Mouse (Mus musculus) cerebellum, postnatal 25 days (tissue): ENCODE data around the gene Noxred1.
"Not testable (repeated sequence)": the region's sequence is repeated elsewhere in the genome, so short reads cannot be mapped to it uniquely, and the experiment has no call there.

Experiments
- DNase-seq, 2 experiments: peaks; one replicate each; pipeline ENCODE4 v3.0.0; 2021; ENCODE audit warnings: mixed read lengths in 2 of 2

Noxred1 gene

GRCm38 (mm10) chr12:87238632-87239031 lies at the start of gene Noxred1:
Noxred1 (minus strand) TSS chr12:87238732.
- DNase-seq = no peak

GRCm38 (mm10) chr12:87284726-87285125 lies 46.2 kb upstream of the Noxred1 start:
- no peak for DNase-seq

- DNase-seq = no peak
Observed at GRCm38 (mm10) chr12:87284268-87284667, 45.7 kb upstream of the Noxred1 start.

GRCm38 (mm10) chr12:87283706-87284105 lies 45.2 kb upstream of the Noxred1 start:
- DNase-seq = no peak

- DNase-seq = no peak
Observed at GRCm38 (mm10) chr12:87282743-87283142, 44.2 kb upstream of the Noxred1 start.

DNA sequence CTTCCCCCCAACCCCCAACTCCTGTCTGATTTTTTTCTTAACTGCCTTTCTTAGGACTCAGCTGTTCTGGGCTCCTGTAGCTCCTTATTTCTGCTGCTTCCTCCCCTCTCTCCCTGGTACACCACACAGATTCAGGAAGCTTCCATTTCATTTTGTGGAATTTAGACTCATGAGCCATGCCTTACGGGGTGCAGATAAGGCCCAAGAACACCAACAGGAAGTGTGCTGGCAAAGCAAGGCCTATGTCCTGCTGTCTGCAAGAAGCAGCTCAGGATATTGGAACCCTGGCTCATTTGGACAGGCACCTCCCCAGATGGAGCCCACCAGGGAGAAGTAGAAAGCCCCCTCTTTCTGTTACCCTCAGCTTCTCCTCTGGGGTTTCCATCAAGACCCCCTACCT lies 43.2 kb upstream of the Noxred1 start:
- DNase-seq = no peak

- DNase-seq = no peak
Observed at GRCm38 (mm10) chr12:87279879-87280278, 41.3 kb upstream of the Noxred1 start.

DNA sequence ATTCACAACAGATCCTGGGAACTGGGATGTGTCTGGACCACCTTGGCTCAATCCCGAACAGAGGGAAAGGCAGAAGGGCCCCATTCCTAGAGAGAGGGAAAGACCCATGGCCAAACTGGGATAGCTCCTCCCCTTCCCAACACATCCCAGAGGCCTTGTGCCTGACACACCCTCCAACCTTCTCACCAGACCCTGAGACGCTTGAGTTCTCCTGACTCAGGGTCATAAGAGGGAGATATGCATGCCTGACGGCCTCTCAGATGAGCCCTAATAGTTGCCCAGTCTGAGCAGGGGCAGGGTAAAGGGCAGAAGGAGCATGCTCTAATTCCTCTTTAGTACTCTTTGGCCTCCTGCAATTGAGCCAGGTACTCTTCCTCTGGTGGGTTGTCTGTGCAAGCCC lies 40.8 kb upstream of the Noxred1 start:
- no peak for DNase-seq

GRCm38 (mm10) chr12:87278118-87278730 lies 39.7 kb upstream of the Noxred1 start:
- DNase-seq = no peak

DNA sequence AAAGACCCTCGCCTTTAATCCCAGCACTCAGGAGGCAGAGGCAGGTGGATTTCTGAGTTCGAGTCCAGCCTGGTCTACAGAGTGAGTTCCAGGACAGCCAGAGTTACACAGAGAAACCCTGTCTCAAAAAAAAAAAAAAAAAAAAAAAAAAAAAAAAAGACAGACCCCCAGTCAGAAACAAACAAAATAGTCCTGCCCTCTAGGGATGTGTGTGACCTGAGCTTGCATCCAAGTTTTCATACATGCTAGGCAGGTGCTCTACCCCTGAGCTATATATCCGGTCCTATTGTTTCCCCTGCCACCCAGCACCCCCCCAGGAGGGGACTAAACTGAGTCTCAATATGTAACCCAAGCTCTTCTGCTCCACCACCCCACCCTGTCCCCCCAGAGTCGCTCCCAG lies 38.7 kb upstream of the Noxred1 start:
- DNase-seq = not testable (repeated sequence)

DNA sequence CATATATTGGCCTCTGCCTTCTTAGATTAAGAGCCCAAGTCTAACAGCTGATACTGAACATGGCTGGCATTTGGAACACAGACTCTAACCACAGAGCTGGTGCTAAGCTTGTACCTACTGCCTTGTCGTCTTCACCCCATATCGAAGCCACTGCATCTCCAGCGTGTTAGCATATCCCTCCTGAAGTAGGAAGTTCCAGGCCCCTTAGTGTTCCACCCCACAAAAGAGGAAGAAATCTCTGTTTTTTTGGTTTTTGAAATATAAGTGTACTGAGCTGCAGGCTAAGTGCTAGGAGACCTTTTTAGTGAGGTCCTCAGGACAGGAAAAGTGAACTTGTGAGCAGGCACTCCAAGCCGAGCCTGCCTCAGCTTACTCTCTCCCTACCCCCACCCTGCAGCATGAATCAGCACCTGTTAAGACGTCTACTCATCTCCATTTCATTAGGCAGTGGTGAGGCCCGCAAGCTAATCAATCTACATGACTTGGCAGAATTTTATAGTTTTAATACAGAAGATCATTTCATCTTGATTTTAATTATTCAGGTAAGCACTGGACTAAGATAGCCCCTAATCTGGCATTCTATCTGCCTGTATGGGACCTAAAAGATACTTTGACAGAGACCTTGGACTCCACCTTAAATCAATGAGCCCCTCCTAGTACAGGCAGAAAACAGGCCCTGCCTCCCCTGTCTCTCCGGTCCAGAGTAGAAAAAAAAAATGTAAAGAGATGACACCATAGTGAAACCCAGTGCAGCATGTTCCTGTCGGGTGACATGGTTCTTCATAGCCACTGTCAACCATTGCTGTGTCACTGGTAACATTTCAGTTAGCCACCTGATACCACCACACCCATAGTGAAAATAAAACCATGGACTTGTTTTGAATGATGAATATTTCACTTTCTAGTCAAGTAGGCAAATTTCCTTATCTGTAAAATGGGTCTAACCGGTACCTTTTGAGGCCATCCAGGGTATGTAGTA lies 36.6 kb upstream of the Noxred1 start:
- no peak for DNase-seq

GRCm38 (mm10) chr12:87267682-87268081 lies 29.1 kb upstream of the Noxred1 start:
- peak; percentile 17 to 47 for DNase-seq

DNA sequence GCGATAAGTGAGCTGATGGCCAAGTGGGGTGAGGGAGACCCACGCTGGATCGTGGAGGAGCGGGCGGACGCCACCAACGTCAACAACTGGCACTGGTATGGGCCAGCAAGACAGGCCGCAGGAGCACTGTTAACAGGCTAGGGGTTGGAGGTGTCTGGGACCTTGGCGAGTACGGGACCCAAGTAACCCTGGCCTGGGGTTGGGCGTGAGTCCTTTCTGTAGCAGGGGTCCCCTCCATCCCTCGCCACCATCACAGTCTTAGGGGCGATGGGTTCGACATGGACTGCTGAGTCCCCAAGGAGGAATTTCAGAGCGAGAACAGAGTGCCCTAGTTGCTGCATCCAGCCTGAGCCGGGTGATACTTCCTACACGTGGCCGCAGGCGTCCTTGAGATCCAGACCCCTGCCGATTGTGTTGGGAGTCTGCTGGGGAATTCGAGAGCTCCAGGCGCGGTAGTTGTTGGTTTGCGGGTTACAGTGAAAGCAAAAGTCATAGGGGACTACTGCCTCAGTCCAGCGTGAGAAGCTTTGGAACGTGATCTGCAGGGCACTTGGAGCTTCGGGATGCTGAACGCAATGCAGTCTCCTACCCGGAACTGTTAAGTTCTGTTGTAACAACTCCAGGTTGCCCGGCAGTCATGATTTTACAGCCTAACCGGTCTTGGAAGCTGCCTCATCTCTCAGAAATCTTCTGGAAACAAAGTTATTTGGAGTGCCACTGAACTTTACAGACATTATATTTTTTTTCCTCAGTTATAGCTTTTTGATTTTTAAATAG lies 28.5 kb upstream of the Noxred1 start:
- no peak for DNase-seq

DNA sequence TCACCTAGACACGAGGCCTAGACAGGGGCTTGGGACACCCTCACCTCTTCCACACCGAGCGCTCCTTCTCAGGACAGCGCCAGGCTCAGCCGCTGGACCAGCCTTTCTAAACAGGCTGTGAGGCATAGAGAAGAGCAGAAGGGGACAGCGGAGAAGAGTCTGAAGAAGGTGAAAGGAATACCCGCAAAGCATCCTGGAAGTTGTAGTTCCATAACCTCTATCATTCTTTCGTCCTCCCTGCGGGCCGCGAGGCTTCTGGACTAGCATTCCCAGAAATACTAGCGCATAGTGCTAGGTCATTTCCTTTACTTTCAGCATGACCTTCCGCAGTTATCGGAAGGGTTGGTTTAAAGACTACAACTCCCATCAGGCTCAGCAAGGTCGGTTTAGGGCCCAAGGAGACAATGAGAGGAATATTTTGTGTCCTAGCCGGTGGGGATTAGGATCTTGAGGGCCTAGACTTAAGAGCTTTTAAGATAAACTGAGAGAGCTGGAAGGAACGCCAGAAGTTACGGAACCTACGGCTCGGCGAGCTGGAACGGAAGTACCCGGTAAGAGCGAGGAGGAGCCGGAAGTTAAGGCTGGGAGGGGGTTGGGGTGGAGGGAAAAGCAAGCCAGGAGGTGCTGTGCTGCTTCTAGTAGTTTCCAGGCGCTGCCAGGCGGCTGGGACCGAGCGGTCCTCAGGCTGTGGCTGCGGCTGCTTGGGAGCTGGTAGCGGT lies 27.7 kb upstream of the Noxred1 start, which contains the start of the genes Vipas39 and Ahsa1:
TSS of gene Vipas39 (minus strand) at position 149 of the 719 bp plus-strand sequence.
TSS of gene Ahsa1 (plus strand) at position 372 of the 719 bp plus-strand sequence.
- DNase-seq = peak; percentile 88 to 91

DNA sequence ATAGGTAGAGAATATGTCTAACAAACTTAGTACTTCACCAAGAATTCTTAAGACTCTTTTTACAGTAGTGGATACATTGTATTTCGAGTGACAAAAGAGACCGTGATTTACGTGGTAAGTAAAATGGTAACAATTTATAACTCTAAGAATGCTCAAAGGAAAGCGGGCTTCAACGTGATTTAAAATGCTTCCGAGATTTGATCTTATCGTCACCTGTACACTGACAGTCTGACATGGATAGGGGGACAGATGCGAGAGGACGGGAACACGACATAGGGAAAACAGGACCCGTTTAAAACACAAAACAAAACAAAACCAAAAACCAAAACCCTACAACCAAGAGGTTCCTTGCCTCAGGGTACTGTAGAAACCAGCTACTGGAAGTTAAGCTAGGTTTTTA lies 26.9 kb upstream of the Noxred1 start:
- no peak for DNase-seq

DNA sequence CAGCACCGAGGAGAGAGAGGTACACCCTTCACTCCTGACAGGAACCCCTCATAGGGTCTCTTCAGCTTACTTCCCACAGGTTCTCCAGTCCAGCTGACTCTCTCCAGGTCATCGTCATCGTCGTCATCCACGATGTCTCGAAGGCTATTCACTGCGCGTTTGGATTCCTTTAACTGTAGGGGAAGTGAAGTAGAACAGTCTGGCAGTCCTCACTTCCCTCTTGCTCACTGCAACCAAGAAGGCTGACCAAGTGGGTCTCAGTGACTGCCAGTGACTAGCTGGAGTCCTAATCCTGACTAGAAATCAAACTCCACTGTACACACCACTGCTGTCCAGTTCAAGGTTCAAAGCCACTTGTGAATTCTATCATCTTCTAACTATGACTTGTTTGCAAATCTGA lies 22.0 kb upstream of the Noxred1 start:
- no peak for DNase-seq

GRCm38 (mm10) chr12:87256629-87257028 lies 18.1 kb upstream of the Noxred1 start:
- DNase-seq = no peak

GRCm38 (mm10) chr12:87253878-87254277 lies 15.3 kb upstream of the Noxred1 start:
- no peak for DNase-seq

DNA sequence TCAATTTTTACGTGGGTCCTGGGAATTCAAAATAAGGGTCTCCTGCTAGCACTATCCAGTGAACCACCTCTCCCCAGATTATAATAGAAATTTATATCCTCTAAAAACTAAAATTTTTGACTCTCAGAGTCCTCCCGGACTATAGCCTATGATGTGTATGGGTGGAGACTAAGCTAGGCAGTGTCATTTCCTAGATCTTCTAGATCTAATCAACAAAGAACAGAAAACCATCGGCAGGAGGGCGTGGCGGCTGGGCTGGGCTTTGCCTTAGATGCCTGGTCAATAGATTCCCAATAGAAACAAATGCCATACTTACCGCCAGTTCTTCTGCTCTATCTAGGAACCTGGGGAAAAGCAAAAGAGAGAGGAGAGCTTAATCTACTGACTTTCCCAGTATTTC lies 11.6 kb upstream of the Noxred1 start:
- DNase-seq = no peak

- no peak for DNase-seq
Observed at GRCm38 (mm10) chr12:87236882-87237483, 1.5 kb downstream of the Noxred1 start.

DNA sequence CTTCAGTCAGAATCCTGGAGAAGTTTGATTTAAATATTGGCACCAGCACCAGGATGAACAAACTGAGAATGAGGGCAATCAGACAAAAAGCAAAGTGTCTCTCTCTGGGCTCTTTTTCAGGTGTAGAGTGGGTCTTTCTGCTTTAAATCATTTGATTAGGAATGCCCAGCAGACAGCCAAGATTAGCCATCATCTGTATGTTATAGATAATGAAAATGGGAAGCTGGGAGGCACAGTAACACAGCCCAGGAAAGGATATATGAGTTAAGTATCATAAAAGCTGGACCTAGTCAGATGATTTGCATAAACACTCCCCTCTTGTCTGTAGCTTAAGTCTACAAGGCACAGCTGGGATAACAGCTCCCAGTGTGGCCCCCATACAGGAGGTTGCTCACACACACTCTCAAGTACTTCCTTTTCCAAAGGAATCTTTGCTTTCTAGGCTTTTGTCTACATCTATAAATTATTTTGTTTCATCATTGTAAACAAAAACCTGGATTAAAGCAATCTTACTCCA lies 8.1 kb downstream of the Noxred1 start:
- DNase-seq = no peak

DNA sequence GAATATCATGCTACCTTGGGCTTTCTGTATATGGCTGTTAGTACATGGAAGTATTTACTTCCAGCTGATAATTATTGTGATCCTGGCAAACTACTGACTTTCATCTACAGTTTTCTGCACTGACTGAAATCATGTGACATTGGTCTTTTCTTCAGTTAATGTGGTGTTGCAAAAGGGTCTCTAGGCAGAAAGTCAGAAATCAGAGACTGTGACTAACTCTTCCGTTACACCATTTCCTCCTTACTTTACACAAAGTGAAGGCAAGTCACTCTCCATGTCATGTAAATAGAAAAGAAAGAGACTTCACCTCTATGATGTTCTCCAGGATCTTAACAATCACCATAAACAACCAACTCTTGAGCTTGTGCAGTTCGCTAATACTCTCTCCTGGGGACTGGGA lies 8.9 kb downstream of the Noxred1 start:
- DNase-seq = no peak
